Mouse (Mus musculus): Measurements from ENCODE around the gene Pom121l2. TPM values are rescaled to one million over a fixed set of nuclear protein-coding genes. Genes with fewer than 3 reads are reported as not detected.
A peak's percentile ranks its signal among the peaks of the same experiment; 100 is the strongest.

The Pom121l2 gene
- polyA plus RNA-seq, 1 experiment from 2014 or later = 0.32 TPM

DNA sequence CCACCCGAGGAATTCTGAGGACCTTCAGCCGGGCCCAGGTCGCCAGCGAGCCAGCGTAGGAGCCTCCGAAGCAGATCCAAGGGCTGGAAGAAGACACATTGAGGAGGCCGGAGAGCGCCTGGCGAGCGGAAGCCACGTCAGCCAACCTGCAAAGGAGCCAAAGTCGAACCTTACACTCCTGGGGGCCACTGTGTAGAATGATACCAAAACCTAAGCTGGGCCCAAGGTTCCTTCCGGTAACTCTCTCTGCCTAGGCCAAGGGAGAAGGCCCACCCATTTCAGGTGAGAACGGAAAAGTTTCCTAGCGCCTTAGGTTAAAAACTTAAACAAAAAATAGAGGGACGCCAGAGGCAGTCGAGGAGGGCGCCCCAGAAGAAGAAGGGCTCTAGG, 26.1 kb downstream of the Pom121l2 start:
- Histone ChIP-seq H3K4me3 (peak overlapping the region; percentile 65), H3K4me2 (peak overlapping the region; percentile 98), H3K4me1 (peaks cover 23% of the 10 kb centered on the region), H3K27me3 (peaks cover 84% of the 10 kb centered on the region), H3K9ac (no peak overlapping the region), H3K9me3 (no peaks in the 10 kb centered on the region), H3K36me3 (no peaks in the 10 kb centered on the region), H3K27ac (no peak overlapping the region)
- WGBS = 5% methylated on average over 18 of the region's 18 CpGs
- no peak for ATAC-seq (ENCODE audit: borderline replicate concordance, extremely low read depth, low FRiP score, low TSS enrichment)

DNA sequence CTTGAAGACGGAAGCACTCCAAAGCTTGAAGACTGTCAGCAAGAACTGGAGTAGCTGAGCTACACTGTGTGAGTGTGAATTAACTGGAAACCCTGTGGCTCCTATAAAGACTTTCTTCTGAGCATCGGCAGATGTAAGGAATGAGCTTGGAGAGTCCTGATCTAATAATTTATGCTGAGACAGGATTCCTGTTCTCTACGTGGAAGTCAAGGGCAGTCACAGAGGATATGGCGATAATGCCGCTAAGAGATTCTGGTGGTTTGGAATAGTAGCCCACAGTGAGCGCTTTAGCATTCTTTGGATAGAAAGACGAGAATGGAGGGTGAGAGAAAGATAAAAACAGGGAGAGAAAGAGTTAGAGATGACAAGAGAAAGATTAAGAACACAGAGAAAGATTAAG, 26.9 kb downstream of the Pom121l2 start:
- peaks cover 86% of the 10 kb centered on the region for H3K27me3 ChIP-seq
- no peak overlapping the region for H3K27ac ChIP-seq
- no peaks in the 10 kb centered on the region for H3K9me3 ChIP-seq
- WGBS = 46% methylated on average over 7 of the region's 7 CpGs
- no peak overlapping the region for H3K9ac ChIP-seq
- no peaks in the 10 kb centered on the region for H3K36me3 ChIP-seq
- ATAC-seq (ENCODE audit: borderline replicate concordance, extremely low read depth, low FRiP score, low TSS enrichment) = no peak
- H3K4me3 ChIP-seq = no peak overlapping the region
- H3K4me1 ChIP-seq = peaks cover 23% of the 10 kb centered on the region
- no peak overlapping the region for H3K4me2 ChIP-seq

DNA sequence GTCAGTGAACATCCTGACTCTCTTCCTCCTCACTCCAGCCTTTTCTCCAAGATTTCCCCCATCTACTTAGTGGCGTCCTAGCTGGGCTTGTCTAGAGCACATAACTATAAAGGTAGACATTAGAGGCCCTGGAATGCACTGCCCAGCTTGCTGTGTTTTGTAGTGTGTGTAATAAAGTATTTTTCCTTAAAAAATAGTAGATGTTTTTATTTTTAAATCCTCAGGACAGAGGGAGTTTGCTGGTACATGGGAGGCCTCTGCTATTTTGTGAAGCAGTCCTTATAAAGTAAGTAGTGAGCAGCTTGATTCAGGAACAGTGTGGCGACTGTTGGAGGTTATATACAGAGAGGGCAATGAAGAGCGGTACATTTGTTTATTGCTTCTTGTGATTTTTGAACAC, 27.7 kb downstream of the Pom121l2 start:
- H3K9me3 ChIP-seq = no peaks in the 10 kb centered on the region
- H3K4me3 ChIP-seq = 0 out of 2 replicates have a peak overlapping the region, but pooled peaks have one; percentile 2
- no peak overlapping the region for H3K4me2 ChIP-seq
- H3K27me3 ChIP-seq = peaks cover 83% of the 10 kb centered on the region
- peaks cover 23% of the 10 kb centered on the region for H3K4me1 ChIP-seq
- no peak overlapping the region for H3K27ac ChIP-seq
- no peaks in the 10 kb centered on the region for H3K36me3 ChIP-seq
- ATAC-seq (ENCODE audit: borderline replicate concordance, extremely low read depth, low FRiP score, low TSS enrichment) = no peak
- 76% methylated on average over 3 of the region's 3 CpGs for WGBS
- H3K9ac ChIP-seq = no peak overlapping the region

DNA sequence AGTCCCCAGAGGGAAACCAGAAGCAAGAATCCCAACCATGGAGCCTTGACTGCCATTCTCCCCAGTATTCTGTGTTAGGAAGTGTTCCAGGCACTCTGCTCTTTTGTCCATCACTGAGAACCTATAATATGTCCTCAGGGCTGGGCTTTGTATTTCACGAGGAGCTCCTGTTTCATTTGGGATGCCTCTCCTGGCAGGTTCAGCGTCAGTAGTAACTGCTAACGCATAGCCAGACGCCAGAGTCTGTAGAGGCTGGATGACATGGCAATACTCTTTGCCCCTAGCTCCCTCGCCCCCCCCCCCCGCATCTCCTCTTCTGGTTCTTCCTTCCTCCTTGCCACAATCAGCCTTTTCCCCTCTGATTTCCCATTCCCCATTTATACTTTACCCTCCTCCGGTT, 28.6 kb downstream of the Pom121l2 start, which contains the start of gene Prss16:
TSS of gene Prss16 (minus strand) at position 101 of the 400 bp plus-strand sequence.
- no peaks in the 10 kb centered on the region for H3K36me3 ChIP-seq
- WGBS = 42% methylated on average over 7 of the region's 7 CpGs
- H3K9ac ChIP-seq = no peak within 1 kb of the TSS
- peaks cover 27% of the 10 kb centered on the region for H3K4me1 ChIP-seq
- no peak for ATAC-seq (ENCODE audit: borderline replicate concordance, extremely low read depth, low FRiP score, low TSS enrichment)
- no peak within 1 kb of the TSS for H3K4me2 ChIP-seq
- H3K27me3 ChIP-seq = peaks cover 83% of the 10 kb centered on the region
- no peak within 1 kb of the TSS for H3K27ac ChIP-seq
- H3K9me3 ChIP-seq = no peaks in the 10 kb centered on the region
- H3K4me3 ChIP-seq = 0 out of 2 replicates have a peak within 1 kb of the TSS, but pooled peaks have one; percentile 2

DNA sequence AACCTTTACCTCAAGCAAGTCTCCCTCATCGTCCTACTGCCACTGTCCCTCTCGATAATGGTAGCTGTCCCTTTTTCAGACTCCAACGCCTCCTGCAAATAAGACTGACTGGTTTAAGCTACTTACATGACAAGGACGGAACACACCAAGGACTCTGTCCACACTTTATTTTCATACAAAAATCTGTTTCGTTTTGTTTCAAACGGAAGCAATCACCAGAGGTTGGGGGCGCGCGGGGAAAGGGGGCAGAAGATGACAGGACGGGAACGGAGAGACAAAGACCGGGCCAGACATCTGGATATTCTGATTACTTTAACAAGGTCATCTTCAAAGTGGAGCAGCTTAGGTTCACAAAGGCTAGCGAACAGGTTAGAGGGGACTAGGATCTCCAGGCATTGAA, 32.7 kb downstream of the Pom121l2 start:
- H3K4me1 ChIP-seq = peaks cover 10% of the 10 kb centered on the region; the same call in 1 of the 2 replicates
- peaks cover 58% of the 10 kb centered on the region for H3K27me3 ChIP-seq
- ATAC-seq (ENCODE audit: borderline replicate concordance, extremely low read depth, low FRiP score, low TSS enrichment) = no peak
- no peak overlapping the region for H3K9ac ChIP-seq
- H3K27ac ChIP-seq = no peak overlapping the region
- no peaks in the 10 kb centered on the region for H3K36me3 ChIP-seq
- H3K9me3 ChIP-seq = no peaks in the 10 kb centered on the region
- H3K4me2 ChIP-seq = peak overlapping the region; percentile 57
- peak overlapping the region; percentile 25 for H3K4me3 ChIP-seq
- WGBS = 20% methylated on average over 13 of the region's 13 CpGs

DNA sequence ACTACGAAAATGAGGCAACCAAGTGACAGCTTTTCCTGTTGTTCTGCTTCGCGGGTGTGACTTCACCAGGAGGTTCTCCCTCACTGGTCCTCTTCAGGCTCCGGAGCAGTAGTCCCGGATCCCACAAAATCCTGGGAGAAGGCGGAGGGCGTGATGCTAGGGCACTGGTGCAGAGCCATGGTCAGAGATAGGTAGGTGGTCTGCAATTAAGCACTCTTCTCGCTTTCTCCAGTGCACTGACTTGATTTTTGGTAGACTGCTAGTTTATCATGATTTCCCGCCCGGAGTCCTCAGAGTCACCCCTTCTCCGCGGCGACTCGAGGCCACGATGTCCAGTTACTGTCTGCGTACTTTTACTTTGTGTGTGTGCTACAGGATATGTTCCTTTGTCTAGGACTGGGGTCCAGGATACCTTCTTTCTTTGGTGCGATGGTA, 33.4 kb downstream of the Pom121l2 start:
- 0 out of 2 replicates have a peak overlapping the region, but pooled peaks have one; percentile 14 for H3K9ac ChIP-seq
- peaks cover 51% of the 10 kb centered on the region for H3K27me3 ChIP-seq
- H3K4me1 ChIP-seq = peaks cover 10% of the 10 kb centered on the region; the same call in 1 of the 2 replicates
- peak overlapping the region; percentile 57 for H3K4me2 ChIP-seq
- WGBS = 6% methylated on average over 17 of the region's 17 CpGs
- H3K27ac ChIP-seq = no peak overlapping the region
- peak overlapping the region; percentile 25 for H3K4me3 ChIP-seq
- ATAC-seq (ENCODE audit: borderline replicate concordance, extremely low read depth, low FRiP score, low TSS enrichment) = no peak
- H3K36me3 ChIP-seq = no peaks in the 10 kb centered on the region
- H3K9me3 ChIP-seq = no peaks in the 10 kb centered on the region

DNA sequence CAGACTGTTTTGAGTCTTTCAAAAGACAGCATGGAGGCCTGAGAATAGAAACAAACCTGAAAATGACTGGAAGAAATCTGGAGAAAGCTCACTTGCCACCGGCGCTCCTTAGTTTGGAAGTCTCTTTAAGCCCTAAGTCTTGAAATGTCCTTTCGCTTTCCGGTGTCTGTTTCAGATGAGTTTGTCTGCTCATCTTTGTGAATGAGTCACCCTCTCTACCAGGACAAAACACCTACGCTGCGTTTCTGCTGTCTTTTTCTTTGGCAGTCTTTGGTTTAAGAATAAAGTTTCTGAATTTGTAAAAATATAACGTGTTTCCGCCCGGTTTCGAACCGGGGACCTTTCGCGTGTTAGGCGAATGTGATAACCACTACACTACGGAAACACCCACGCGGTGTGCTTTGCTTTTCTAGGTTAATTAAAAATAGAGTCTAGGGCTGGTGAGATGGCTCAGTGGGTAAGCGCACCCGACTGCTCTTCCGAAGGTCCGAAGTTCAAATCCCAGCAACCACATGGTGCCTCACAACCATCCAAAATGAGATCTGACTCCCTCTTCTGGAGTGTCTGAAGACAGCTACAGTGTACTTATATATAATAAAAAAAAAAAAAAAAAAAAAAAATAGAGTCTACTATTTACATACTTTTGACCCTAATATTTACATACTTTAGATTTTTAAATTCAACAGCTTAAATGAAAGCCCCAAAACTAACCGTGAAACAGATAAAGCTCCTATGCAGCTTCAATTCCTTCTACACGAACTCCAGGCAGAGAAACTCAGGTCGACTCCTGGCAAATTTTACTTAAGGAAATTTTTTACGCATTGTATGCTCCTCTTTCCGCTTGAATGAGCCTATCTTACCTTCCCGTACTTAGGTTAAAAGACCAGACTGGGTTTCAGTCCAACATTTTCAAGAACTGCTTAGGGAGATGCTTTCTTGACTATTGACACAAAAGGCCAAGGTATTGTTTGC, 34.8 kb downstream of the Pom121l2 start:
- Histone ChIP-seq H3K4me3 (0 out of 2 replicates have a peak overlapping the region, but pooled peaks have one; percentile 12), H3K27ac (no peak overlapping the region), H3K27me3 (peaks cover 38% of the 10 kb centered on the region), H3K4me2 (peak overlapping the region; percentile 57), H3K9ac (no peak overlapping the region), H3K9me3 (no peaks in the 10 kb centered on the region), H3K36me3 (no peaks in the 10 kb centered on the region), H3K4me1 (peaks cover 10% of the 10 kb centered on the region; the same call in 1 of the 2 replicates)
- peak; percentile 81; the same call in 1 of the 2 replicates for ATAC-seq (ENCODE audit: borderline replicate concordance, extremely low read depth, low FRiP score, low TSS enrichment)
- WGBS = 13% methylated on average over 27 of the region's 27 CpGs

DNA sequence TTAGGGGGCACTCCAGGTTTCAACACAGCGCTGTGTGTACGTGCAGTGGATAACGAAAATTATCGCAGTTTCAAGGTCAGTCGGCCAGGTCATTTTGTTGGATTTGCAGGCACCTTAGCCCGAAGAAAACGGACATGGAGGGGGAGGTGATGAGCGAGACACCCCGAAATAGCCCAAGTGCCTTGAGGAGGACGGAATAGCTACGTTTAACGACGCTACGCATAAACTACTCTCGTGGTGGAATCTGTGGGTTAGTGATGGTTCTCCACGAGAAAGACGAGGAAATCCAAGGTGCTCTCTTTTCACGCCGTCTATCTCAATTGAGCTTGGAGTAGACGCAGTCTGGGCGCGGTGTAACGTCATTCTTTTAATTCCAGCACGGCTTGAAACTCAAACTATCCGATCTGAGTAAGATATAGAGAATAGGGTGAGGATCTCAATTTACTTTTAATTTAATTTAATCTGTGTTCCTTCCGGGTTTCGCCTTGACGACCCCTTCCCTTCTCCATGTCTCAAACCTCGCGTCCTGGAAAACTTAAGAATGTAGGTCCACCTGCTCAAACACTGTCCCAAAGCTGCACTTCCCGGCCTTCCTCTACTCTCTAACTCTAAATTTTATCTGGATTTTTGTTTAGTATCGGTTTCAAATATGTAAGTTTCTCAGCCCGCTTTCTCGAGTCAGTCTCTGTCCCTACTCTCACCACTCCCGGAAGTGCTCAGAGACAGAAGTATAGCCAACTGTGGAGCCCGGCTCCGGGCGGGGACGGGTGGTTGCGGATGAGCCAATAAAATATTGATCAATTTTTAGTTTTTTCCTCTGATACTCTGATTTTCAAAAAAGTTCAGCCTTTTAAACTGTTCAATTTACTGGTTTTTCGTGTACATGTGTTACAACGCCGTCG, 39.2 kb downstream of the Pom121l2 start:
- under 1% methylated on average over 44 of the region's 44 CpGs for WGBS
- no peaks in the 10 kb centered on the region for H3K36me3 ChIP-seq

DNA sequence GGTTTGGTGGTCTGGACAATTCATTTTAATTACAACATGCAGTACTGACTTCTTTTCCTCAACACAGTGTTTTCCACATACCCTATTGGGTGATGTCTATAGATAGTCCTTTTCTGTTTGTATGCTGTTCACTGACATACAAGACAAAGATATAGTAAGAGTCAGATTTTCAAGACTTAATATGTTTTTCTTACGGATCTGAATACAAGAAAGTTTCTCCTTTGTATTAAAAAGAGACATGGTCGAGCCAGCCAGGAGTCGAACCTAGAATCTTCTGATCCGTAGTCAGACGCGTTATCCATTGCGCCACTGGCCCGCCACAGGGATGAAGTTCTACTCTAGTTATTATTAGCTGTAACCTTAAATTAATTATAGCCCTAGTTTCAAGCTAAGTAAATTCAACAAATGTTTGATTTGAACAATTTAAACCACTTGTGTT, 39.9 kb downstream of the Pom121l2 start:
- WGBS = under 1% methylated on average over 8 of the region's 8 CpGs
- peak; percentile 66 for ATAC-seq (ENCODE audit: borderline replicate concordance, extremely low read depth, low FRiP score, low TSS enrichment)
- peak overlapping the region; percentile 44 for H3K9ac ChIP-seq

More for the DNA sequence above, 39.2 kb downstream of the Pom121l2 start:
- Histone ChIP-seq H3K27ac (no peak overlapping the region), H3K4me2 (peak overlapping the region; percentile 85), H3K4me1 (peaks cover 8% of the 10 kb centered on the region; the same call in 1 of the 2 replicates), H3K9me3 (no peaks in the 10 kb centered on the region), H3K27me3 (peaks cover 3% of the 10 kb centered on the region; the same call in 1 of the 2 replicates), H3K4me3 (peak overlapping the region; percentile 57), H3K9ac (peak overlapping the region; percentile 44)
- ATAC-seq (ENCODE audit: borderline replicate concordance, extremely low read depth, low FRiP score, low TSS enrichment) = no peak; the same call in 1 of the 2 replicates

DNA sequence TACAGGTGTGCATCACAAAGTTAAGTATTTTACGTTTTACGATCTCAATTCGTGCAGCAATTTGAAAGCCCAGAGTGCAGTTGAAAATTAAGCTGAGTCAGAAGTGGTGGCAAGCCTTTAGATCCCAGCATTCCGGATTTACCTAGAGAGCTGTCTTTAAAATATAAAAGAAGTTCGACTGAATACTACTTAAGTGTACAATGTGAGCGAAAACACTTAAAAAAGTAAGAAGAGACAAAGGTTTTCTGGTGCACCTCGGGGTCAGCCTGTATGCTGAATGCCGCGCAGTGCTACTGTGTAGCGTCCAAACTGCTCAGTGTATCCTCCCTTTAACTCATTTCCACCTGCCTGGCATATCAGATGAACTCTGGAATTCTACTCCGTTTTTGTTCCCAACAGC, 40.6 kb downstream of the Pom121l2 start:
- Histone ChIP-seq H3K36me3 (no peaks in the 10 kb centered on the region), H3K9me3 (no peaks in the 10 kb centered on the region), H3K4me3 (peak overlapping the region; percentile 57), H3K9ac (peak overlapping the region; percentile 28), H3K27ac (peak overlapping the region; percentile 41; the same call in 1 of the 2 replicates), H3K4me1 (peaks cover 9% of the 10 kb centered on the region; the same call in 1 of the 2 replicates), H3K27me3 (no peaks in the 10 kb centered on the region), H3K4me2 (peak overlapping the region; percentile 85)
- under 1% methylated on average over 11 of the region's 11 CpGs for WGBS
- no peak for ATAC-seq (ENCODE audit: borderline replicate concordance, extremely low read depth, low FRiP score, low TSS enrichment)

More for the DNA sequence above, 39.9 kb downstream of the Pom121l2 start:
- Histone ChIP-seq H3K36me3 (no peaks in the 10 kb centered on the region), H3K4me1 (peaks cover 8% of the 10 kb centered on the region; the same call in 1 of the 2 replicates), H3K27ac (no peak overlapping the region), H3K9me3 (no peaks in the 10 kb centered on the region), H3K4me2 (peak overlapping the region; percentile 85), H3K4me3 (peak overlapping the region; percentile 57), H3K27me3 (no peaks in the 10 kb centered on the region)

DNA sequence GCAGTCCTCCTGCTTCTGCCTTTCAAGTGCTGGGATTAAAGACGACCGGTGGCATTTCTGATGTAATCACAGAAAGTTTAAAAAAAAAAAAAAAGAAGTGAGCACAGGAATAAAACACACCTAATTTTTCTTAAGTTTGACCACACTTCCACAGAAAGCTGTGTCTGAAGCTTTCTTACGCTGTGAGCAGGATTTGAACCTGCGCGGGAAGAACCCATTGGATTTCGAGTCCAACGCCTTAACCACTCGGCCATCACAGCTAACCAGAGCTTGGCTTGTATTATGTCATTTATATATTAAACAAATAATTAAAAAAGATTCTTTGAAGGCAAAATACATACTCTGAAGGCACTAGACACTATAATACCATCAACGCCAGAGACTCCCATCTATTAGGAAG, 41.2 kb downstream of the Pom121l2 start:
- H3K4me1 ChIP-seq = peaks cover 9% of the 10 kb centered on the region; the same call in 1 of the 2 replicates
- ATAC-seq (ENCODE audit: borderline replicate concordance, extremely low read depth, low FRiP score, low TSS enrichment) = peak; percentile 73; the same call in 1 of the 2 replicates
- peak overlapping the region; percentile 28 for H3K9ac ChIP-seq
- H3K4me3 ChIP-seq = peak overlapping the region; percentile 57
- no peaks in the 10 kb centered on the region for H3K27me3 ChIP-seq
- H3K36me3 ChIP-seq = no peaks in the 10 kb centered on the region
- peak overlapping the region; percentile 85 for H3K4me2 ChIP-seq
- no peaks in the 10 kb centered on the region for H3K9me3 ChIP-seq
- H3K27ac ChIP-seq = peak overlapping the region; percentile 41
- under 1% methylated on average over 9 of the region's 9 CpGs for WGBS

Measured in lung, embryonic 15.5 days (tissue).